Mouse (Mus musculus) olfactory bulb, adult 2 months (tissue): ENCODE results near the gene Fyb.

Experiments
- CTCF ChIP-seq: fragments of 200-500 bp; IDR thresholded peaks from 2 replicates; pipeline ENCODE4 v1.5.1; 2012; ENCODE audit warnings: low read depth, mild to moderate bottlenecking, low read length, moderate library complexity; ENCODE audit not compliant: insufficient read depth
- POLR2A ChIP-seq: fragments of 200-500 bp; IDR thresholded peaks from 2 replicates; pipeline ENCODE4 v1.6.1; 2012; ENCODE audit warnings: mild to moderate bottlenecking, low read depth, low read length, moderate library complexity; ENCODE audit not compliant: insufficient read depth

- TF ChIP-seq CTCF (no peak), POLR2A (no peak)
Observed at GRCm38 (mm10) chr15:6500787-6501186, 21.9 kb upstream of the Fyb start.
